ENCODE assay signal across 10 mouse cellular contexts in genomic region chr9:23062057-23062655, GRCm38 (mm10).
DNase-seq lines count a peak whose midpoint lies in the region; ATAC-seq lines count a peak whose summit lies in the region.
"Had no signal": no experiment of that assay in that cellular context is flagged by ENCODE, and none has a peak within 500 bp of the region (broad histone marks: within the 10 kb centered on the region; RNA-seq: fewer than 3 reads in every experiment).

No protein-coding gene starts in this region.

- no peak overlapping the region for H3K4me2 ChIP-seq in lung, embryonic 16.5 days (ENCODE audit: low read depth, low read length)
- no peak overlapping the region for H3K4me2 ChIP-seq in forebrain, embryonic 12.5 days
- H3K4me2 ChIP-seq in hindbrain, embryonic 13.5 days, result no peak overlapping the region
- no peak overlapping the region for H3K4me2 ChIP-seq in neural tube, embryonic 14.5 days (ENCODE audit: low read depth, low read length)

- H3K4me1 ChIP-seq in lung, embryonic 16.5 days (replicated peaks; ENCODE audit: control insufficient read depth, insufficient read depth, low read length), result peaks cover 20% of the 10 kb centered on the region
- peaks cover 31% of the 10 kb centered on the region for H3K4me1 ChIP-seq in forebrain, embryonic 12.5 days
- peaks cover 35% of the 10 kb centered on the region for H3K4me1 ChIP-seq in hindbrain, embryonic 13.5 days (replicated peaks)
- peaks cover 22% of the 10 kb centered on the region for H3K4me1 ChIP-seq in neural tube, embryonic 14.5 days (ENCODE audit: control insufficient read depth, insufficient read depth, low read length)

- no peak for DNase-seq in lung, postnatal 10 days
- DNase-seq in adrenal gland, postnatal 10 days, result no peak
- no peak for DNase-seq in left cerebral cortex, adult 11 months (ENCODE audit: low spot score)
- DNase-seq: cerebellum, postnatal 25 days; kidney, postnatal 25 days; right cerebral cortex, adult 18-20 months had no signal

- H3K9me3 ChIP-seq in lung, embryonic 16.5 days (ENCODE audit: control insufficient read depth, low read length), result no peaks in the 10 kb centered on the region
- H3K9me3 ChIP-seq in forebrain, embryonic 12.5 days, result no peaks in the 10 kb centered on the region
- H3K9me3 ChIP-seq in hindbrain, embryonic 13.5 days, result no peaks in the 10 kb centered on the region
- H3K9me3 ChIP-seq in neural tube, embryonic 14.5 days (ENCODE audit: control insufficient read depth, low read length), result no peaks in the 10 kb centered on the region

- 58% methylated on average over 8 of the region's 8 CpGs for WGBS in lung, embryonic 16.5 days
- WGBS in forebrain, embryonic 12.5 days, result 24% methylated on average over 8 of the region's 8 CpGs
- 17% methylated on average over 8 of the region's 8 CpGs for WGBS in hindbrain, embryonic 13.5 days
- WGBS in neural tube, embryonic 14.5 days, result 16% methylated on average over 8 of the region's 8 CpGs

- H3K27me3 ChIP-seq in lung, embryonic 16.5 days (ENCODE audit: control insufficient read depth, insufficient read depth, low read depth, low read length), result no peaks in the 10 kb centered on the region
- H3K27me3 ChIP-seq in forebrain, embryonic 12.5 days, result peaks cover 17% of the 10 kb centered on the region; the same call in 1 of the 2 replicates
- peaks cover 7% of the 10 kb centered on the region; the same call in 1 of the 2 replicates for H3K27me3 ChIP-seq in hindbrain, embryonic 13.5 days
- no peaks in the 10 kb centered on the region for H3K27me3 ChIP-seq in neural tube, embryonic 14.5 days (ENCODE audit: control insufficient read depth, insufficient read depth, low read length)

- H3K4me3 ChIP-seq in lung, embryonic 16.5 days (ENCODE audit: low read length), result no peak overlapping the region
- H3K4me3 ChIP-seq in forebrain, embryonic 12.5 days (replicated peaks), result no peak overlapping the region
- no peak overlapping the region for H3K4me3 ChIP-seq in hindbrain, embryonic 13.5 days
- H3K4me3 ChIP-seq in neural tube, embryonic 14.5 days (ENCODE audit: low read depth, low read length), result no peak overlapping the region

- peak overlapping the region; percentile 68 for H3K27ac ChIP-seq in lung, embryonic 16.5 days (ENCODE audit: low read length)
- H3K27ac ChIP-seq in forebrain, embryonic 12.5 days, result peak overlapping the region; percentile 66
- peak overlapping the region; percentile 79 for H3K27ac ChIP-seq in hindbrain, embryonic 13.5 days
- H3K27ac ChIP-seq in neural tube, embryonic 14.5 days (ENCODE audit: low read depth, low read length), result peak overlapping the region; percentile 70; the same call in 1 of the 2 replicates

- H3K36me3 ChIP-seq in lung, embryonic 16.5 days (ENCODE audit: control insufficient read depth, insufficient read depth, low read length), result no peaks in the 10 kb centered on the region
- H3K36me3 ChIP-seq in forebrain, embryonic 12.5 days (replicated peaks), result no peaks in the 10 kb centered on the region
- no peaks in the 10 kb centered on the region for H3K36me3 ChIP-seq in hindbrain, embryonic 13.5 days
- no peaks in the 10 kb centered on the region for H3K36me3 ChIP-seq in neural tube, embryonic 14.5 days (ENCODE audit: control insufficient read depth, insufficient read depth, low read length)

- H3K9ac ChIP-seq in lung, embryonic 16.5 days (ENCODE audit: low read length), result no peak overlapping the region
- H3K9ac ChIP-seq in forebrain, embryonic 12.5 days, result no peak overlapping the region
- H3K9ac ChIP-seq in hindbrain, embryonic 13.5 days, result no peak overlapping the region
- no peak overlapping the region for H3K9ac ChIP-seq in neural tube, embryonic 14.5 days (replicated peaks; ENCODE audit: low read depth, low read length)

- ATAC-seq in lung, embryonic 16.5 days (ENCODE audit: low read depth), result no peak
- ATAC-seq in forebrain, embryonic 12.5 days (ENCODE audit: low FRiP score), result peak; percentile 72
- peak; percentile 67 for ATAC-seq in hindbrain, embryonic 13.5 days (ENCODE audit: low FRiP score)
- ATAC-seq in neural tube, embryonic 14.5 days (ENCODE audit: low read depth), result peak; percentile 61
